Mouse (Mus musculus): ENCODE measurements around the gene AC140267.1.

AC140267.1 gene

DNA sequence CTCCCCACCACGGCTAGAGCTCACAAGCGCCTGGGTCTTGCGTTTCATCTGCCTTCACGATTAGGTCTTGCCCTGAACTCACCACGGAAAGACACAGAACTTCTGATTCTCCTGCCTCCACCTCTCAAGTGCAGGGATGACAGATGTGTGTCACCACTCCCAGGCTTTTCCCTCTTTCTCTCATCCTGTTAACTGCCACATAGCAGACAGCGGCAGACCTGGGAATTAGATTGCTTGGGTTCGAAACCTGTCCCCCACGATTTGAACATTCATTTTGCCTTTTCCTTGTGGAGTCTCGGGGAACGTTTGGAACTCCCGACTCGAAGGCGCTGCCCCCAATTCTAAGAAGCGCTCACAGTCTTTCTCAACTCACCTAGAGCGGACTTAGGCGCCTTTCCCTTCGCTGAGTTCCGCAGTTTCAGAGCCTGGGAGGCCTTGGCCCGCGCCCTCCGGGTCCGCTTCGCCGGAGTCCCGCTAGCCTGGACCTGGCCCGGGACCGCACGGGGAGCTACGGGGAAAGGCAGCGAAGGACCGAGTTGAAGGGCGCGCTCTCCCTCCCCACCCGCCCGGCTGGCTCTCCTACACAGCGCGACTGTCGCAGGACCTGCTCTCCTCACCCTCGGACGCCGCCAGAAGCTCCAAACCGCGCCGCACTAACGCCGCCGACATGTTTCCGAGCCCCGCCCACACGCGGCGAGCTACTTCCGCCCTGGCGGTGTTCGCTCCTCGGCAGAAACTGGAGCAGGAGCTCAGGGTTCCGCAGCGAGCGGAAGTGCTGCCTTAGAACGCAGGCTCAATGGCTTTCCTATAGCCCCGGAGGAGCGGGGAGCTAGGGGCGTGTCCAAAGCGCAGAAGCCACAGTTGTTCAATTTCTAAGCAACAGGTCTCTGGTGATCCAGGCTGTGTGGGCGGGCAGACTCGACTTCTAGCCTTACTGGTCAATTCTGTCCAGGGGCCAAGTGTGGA is 28.3 kb downstream of the AC140267.1 start, which contains the start of gene Rps19bp1:
Rps19bp1 (minus strand) TSS at position 706 of the 966 bp plus-strand sequence.
- in situ Hi-C loops (cut with MseI, MboI), result no loop called here

DNA sequence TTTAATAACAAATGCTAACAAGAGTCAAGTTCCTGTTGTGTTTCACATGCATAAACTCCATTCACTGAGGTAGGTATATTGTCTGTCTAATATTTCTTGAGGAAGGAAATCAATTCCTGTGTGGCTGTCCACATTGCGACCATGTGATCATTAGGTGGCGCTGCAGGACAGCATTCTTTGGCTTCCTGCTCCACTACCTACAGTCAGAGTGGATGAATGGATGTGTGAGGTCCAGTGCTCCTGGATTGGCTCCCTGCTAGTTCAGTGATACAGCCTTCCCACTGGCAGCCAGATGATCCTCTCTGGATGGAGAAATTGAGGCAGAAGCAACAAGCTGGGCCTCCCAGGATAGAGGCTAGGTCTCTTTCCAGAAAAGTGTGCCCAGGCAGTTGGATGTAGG is 30.6 kb downstream of the AC140267.1 start:
- in situ Hi-C loops (cut with MseI, MboI), result loop anchor here (5.0 kb wide), 2 partner anchors 421 to 436 kb away; no protein-coding TSS in a partner anchor

DNA sequence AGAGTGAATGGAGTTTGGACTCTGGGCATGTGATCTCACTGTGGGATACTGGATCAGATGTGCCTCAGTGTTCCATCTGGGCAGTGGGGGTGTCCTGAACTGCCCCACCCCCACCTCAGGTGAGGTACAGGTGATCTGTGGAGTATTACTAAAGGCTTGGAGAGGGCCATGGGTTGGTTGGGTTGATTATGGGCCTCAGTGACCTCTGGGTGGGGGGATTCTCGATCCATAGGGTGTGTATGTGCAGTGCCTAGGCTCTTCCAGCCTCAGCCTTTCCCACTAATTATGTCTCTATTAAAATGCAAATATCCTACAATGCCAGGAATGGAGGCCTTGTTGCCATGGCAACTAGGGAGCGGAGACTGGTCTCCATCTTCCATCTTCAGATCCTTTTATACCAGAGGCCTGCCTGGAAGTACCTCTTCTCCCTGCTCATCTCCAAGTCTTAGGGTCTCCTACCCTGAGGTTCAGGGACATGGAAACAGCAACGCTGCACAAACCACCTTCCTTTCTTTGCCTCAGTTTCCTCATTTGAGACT is 36.3 kb downstream of the AC140267.1 start:
- in situ Hi-C loops (cut with MseI, MboI), result no loop called here

DNA sequence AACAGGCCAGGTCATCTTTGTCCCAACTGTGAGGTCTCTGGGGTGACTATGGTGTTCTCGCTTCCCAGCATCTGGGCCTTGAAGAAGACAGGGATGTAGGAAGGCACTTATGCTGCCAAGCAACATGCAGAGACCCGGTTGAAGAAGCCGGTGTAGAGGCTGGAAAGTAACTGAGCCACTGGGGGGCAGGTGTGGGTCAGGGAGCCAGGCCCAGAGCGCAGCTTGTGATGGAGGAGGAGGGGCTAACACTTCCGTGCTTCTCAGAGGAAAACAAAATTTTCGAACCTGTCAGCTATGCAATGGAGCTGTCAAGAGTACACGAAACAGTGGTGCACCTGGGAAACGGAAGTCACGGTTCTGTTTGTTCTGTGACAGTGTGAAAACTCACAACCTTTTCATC is 41.5 kb downstream of the AC140267.1 start:
- in situ Hi-C loops (cut with MseI, MboI), result no loop called here

DNA sequence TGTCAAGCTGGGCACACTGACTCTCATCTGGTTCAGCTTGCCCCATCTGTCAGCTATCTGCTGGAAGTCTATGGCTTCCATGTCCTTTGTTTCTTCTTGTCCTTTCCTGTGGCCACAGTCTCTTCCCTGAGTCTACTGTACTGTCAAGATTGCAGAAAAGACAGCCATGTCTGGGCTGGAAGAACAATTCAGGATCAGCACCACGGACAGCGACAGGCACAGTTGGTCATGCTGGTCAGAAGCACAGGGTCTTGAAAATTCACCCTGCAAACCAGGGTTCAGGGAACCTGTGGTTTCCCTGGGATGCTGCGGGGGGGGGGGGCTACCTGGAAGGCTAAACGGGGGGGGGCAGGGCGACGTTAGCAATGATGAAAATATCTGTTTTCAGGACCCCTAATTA is 42.0 kb downstream of the AC140267.1 start:
- in situ Hi-C loops (cut with MseI, MboI), result no loop called here

DNA sequence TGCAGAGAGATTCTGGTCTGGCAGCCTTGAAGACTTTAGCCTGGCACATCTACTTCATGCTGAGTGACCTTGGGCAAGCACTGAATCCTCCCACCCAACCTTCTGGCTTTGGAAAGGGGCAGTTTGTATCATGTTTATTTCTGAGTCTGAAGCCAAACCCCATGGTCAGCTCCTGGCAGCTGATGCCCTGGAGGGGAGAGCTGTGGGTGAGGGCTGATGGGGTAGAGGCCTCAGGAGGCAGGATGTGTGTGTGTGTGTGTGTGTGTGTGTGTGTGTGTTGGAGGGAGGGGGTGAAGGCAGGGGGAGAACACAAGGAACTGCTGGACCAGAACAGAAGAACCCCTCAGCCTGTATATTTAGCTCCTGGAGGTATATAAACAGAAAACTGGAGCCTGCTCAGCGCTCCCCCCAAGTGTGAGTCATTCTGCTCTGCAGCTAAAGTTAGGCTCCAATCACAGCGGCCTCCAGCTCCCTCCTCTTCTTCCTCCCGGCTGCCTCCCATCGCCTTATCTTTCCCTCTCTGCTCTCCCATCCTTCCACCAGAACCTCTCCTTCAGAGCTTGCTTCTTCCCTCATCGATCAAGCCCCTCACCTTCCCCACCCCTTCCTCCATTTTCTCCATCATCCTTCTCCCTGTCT is 42.6 kb downstream of the AC140267.1 start:
- in situ Hi-C loops (cut with MseI, MboI), result no loop called here

DNA sequence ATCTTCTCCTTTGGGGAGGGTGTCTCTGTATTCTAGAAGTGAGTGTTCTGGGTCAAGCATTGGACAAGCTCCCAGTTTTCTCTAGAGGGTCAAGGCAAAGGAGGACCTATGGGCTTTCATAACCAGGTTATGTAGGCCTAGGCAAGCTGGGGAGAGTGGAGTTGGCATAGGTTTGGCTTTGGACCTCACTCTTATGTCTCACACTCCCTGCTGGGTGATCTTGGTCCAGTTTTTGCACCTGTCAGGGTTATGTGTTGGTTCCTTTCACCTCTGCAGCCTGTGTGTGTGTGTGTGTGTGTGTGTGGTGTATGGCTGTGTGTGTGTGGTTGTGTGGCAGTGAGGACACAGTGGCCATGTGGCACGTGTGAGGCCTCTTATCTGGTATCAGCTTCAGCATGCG is 43.4 kb downstream of the AC140267.1 start:
- in situ Hi-C loops (cut with MseI, MboI), result no loop called here

DNA sequence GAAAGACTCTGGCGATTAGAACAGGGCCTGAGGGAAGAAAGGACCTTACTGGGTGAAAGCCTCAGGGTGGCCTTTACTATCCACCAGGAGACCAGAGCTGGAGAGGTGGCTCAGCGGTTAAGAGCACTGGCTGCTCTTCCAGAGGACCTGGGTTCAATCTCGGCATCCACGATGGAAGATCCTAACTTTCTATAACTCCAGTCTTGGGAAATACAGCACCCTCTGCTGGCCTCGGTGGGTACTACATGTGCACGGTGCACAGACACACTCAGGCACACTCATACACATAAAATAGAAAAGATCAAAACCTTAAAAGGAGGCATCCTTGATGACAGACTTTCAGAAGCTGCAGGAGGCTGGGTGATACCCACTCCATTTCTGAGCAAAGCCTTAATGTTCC is 45.0 kb downstream of the AC140267.1 start:
- in situ Hi-C loops (cut with MseI, MboI), result no loop called here

Measured in mouse trophoblast stem cell (cell line).